Mouse (Mus musculus): ENCODE results near the gene Map3k5.

GRCm38 (mm10) chr10:19989986-19990385, 55.7 kb downstream of the Map3k5 start:
- TF ChIP-seq POLR2A (IDR thresholded peaks at IDR 0.05; ENCODE audit: control insufficient read depth in 1 of 2, insufficient read depth in 1 of 2, low read depth in 1 of 2, low read length in 2 of 2, poor library complexity in 1 of 2) (no peak), NRF1 (IDR thresholded peaks at IDR 0.05; ENCODE audit: insufficient read depth, low read depth, low read length, poor library complexity, severe bottlenecking) (no peak), CTCF (IDR thresholded peaks at IDR 0.05 in 2 of 3, conservative IDR thresholded peaks at IDR 0.05 in 1 of 3; ENCODE audit: control insufficient read depth in 1 of 3, insufficient read depth in 1 of 3, low read depth in 2 of 3, low read length in 3 of 3, poor library complexity in 1 of 3, severe bottlenecking in 1 of 3) (no peak), RCOR1 (IDR thresholded peaks at IDR 0.05; ENCODE audit: low read depth, low read length) (no peak), GATA1 (IDR thresholded peaks at IDR 0.05; ENCODE audit: low read depth, low read length) (no peak), RAD21 (IDR thresholded peaks at IDR 0.05; ENCODE audit: low read depth, low read length) (no peak), TBP (IDR thresholded peaks at IDR 0.05; ENCODE audit: low read depth, low read length) (no peak), POLR2AphosphoS5 (IDR thresholded peaks at IDR 0.05; ENCODE audit: borderline replicate concordance, low read depth, low read length) (no peak)
